Mouse (Mus musculus) midbrain, embryonic 12.5 days (tissue): ENCODE results near the gene Enpp6. TPM values are rescaled to one million over a fixed set of nuclear protein-coding genes. Genes with fewer than 3 reads are reported as not detected.

Source experiments
- ATAC-seq: fragments of 200-750 bp; cut with Nextera tagmentation; 2 replicates; pipeline ENCODE4 v1.8.0; 2017; ENCODE audit warnings: low read depth, moderate TSS enrichment, moderate library complexity; ENCODE audit not compliant: low FRiP score
- H3K27ac ChIP-seq: fragments of 300-500 bp; sonication (generic); replicated peaks from 2 replicates; pipeline ENCODE4 v1.5.1; 2016; ENCODE audit warnings: mild to moderate bottlenecking
- H3K27me3 ChIP-seq: fragments of 300-500 bp; sonication (generic); 2 replicates; pipeline ENCODE4 v1.6.1; 2016; ENCODE audit warnings: mild to moderate bottlenecking
- H3K36me3 ChIP-seq: fragments of 300-500 bp; sonication (generic); 2 replicates; pipeline ENCODE4 v1.6.1; 2016
- H3K4me1 ChIP-seq: fragments of 300-500 bp; sonication (generic); 2 replicates; pipeline ENCODE4 v1.6.1; 2016
- H3K4me2 ChIP-seq: fragments of 300-500 bp; sonication (generic); replicated peaks from 2 replicates; pipeline ENCODE4 v1.6.1; 2016; ENCODE audit warnings: mild to moderate bottlenecking, moderate library complexity
- H3K4me3 ChIP-seq: fragments of 300-500 bp; sonication (generic); 2 replicates; pipeline ENCODE4 v1.5.1; 2016; ENCODE audit warnings: mild to moderate bottlenecking
- H3K9ac ChIP-seq: fragments of 300-500 bp; sonication (generic); replicated peaks from 2 replicates; pipeline ENCODE4 v1.6.1; 2016; ENCODE audit warnings: mild to moderate bottlenecking, moderate library complexity
- H3K9me3 ChIP-seq: fragments of 300-500 bp; sonication (generic); 2 replicates; pipeline ENCODE4 v1.6.1; 2016; ENCODE audit warnings: mild to moderate bottlenecking
- WGBS: fragments of 180-500 bp; shearing (Covaris S2); methylation state at CpG from one replicate; pipeline ENCODE4 v1.1.7; 2016; 5-methylcytosine and 5-hydroxymethylcytosine counted together
- polyA plus RNA-seq: library from polyadenylated mRNA; unstranded; fragments of >200 nt; fragmentation: Nextera tagmentation; extraction: Ambion mirVana; gene quantifications from 2 replicates; pipeline ENCODE4 v1.2.1, GENCODE M21; 2016

The Enpp6 gene
- polyA plus RNA-seq, 1 experiment from 2014 or later, result 0.38 TPM

DNA sequence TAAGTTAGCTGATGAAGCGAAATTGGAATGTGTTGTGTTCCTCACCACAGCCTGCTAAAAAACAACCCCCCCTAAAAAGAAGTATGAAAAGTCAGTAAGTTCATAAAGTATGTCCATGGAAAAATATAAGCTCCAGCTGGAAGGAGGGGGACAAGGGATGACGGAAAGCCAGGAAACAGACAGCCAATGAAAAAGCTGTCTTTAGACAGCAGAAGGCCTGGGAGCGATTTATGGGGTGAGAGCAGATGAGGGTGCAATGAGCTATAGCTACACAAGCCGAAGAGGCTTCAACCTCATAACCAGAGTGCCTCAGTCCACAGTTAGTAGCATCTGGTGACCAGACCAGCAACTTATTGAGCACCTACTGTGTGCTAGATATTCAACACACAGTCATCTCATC lies 93.3 kb downstream of the Enpp6 start:
- Histone ChIP-seq H3K27ac (no peak overlapping the region), H3K36me3 (no peaks in the 10 kb centered on the region), H3K4me1 (no peaks in the 10 kb centered on the region), H3K4me2 (no peak overlapping the region), H3K9ac (no peak overlapping the region), H3K9me3 (no peaks in the 10 kb centered on the region), H3K4me3 (no peak overlapping the region), H3K27me3 (no peaks in the 10 kb centered on the region)
- ATAC-seq, result no peak
- WGBS, result 92% methylated on average over 4 of the region's 4 CpGs

DNA sequence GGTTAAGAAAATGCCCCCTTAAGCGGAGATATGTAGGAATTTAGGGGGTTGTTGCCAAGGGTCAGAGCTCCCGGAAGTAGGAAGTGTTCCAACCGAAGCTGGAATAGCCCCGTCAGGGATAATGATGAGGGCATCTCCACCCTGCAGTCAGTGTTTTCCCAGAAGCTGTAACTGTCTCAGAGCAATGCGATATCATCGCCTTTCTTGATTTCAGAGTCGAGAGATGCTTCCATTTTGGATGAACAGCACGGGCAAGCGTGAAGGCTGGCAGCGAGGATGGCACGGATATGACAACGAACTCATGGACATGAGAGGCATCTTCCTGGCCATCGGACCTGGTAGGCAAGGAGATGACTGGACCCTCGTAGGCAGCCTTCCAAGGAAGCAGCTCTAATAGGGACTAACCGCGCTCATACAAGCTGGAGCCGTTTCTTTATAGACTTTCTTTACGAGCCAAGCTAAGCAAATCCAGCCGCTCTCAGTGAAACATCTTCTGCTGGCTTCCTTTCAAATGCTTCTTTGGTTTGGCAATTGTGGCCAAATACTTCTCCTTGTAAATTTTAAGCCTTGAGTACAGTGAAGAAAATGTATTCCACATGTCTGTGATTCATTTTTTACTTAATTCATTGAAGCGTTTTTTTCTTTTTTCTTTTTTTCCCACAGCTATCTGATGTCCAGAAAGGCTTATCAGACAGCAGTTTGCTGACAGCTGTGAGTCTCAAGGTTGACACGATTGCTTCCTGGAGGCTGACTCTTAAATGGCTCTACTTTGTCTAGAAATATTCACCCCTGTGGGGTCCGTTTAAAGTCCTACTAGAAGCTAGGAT lies 95.7 kb downstream of the Enpp6 start:
- Histone ChIP-seq H3K9me3 (no peaks in the 10 kb centered on the region), H3K27ac (no peak overlapping the region), H3K9ac (no peak overlapping the region), H3K27me3 (no peaks in the 10 kb centered on the region), H3K36me3 (no peaks in the 10 kb centered on the region), H3K4me2 (no peak overlapping the region), H3K4me3 (no peak overlapping the region), H3K4me1 (no peaks in the 10 kb centered on the region)
- no peak for ATAC-seq
- 91% methylated on average over 22 of the region's 22 CpGs for WGBS

DNA sequence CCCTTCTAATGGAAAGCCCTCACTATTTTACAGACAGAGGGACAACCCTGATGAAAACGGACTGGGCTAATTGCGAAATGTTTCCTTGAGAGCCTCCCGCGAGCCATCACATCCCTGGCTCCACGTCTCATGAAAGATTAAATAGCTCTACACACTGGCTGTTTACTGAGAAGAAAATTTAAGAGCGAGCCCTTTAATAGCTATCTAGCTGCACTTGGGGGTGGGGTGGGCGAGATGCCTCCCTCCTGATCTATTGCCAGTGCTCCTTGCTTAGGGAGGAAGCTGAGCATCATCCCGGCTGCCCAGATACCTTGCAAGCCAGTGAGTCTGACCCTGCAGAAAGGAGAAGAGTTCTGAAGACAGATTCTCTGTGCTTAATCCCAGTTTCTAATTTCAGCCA lies 103.3 kb downstream of the Enpp6 start:
- 83% methylated on average over 8 of the region's 8 CpGs for WGBS
- Histone ChIP-seq H3K27ac (no peak overlapping the region), H3K9ac (no peak overlapping the region), H3K36me3 (no peaks in the 10 kb centered on the region), H3K27me3 (no peaks in the 10 kb centered on the region), H3K4me3 (no peak overlapping the region), H3K9me3 (no peaks in the 10 kb centered on the region), H3K4me2 (no peak overlapping the region), H3K4me1 (no peaks in the 10 kb centered on the region)
- no peak for ATAC-seq

DNA sequence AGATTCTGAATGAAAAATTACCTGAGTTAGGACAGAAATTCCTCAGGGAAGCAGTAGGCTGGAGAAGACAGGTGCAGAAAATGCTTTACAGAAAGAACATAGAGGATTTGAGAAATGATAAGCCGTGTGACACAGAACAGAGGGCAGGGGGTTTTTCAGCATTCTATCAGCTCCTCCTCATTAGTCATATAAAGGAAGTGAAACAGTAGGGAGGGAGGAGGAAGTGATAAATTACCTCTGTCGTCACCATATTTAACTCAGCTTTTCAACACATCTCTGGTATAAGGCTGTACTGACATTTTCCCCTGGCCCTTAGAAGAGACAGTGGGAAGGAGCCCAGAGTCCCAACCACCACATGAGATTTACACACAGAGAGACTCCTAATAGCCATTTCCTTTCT lies 118.9 kb downstream of the Enpp6 start:
- no peak overlapping the region for H3K27ac ChIP-seq
- 88% methylated on average over 2 of the region's 2 CpGs for WGBS
- H3K9ac ChIP-seq, result no peak overlapping the region
- H3K36me3 ChIP-seq, result no peaks in the 10 kb centered on the region
- H3K9me3 ChIP-seq, result no peaks in the 10 kb centered on the region
- no peaks in the 10 kb centered on the region for H3K27me3 ChIP-seq
- H3K4me2 ChIP-seq, result no peak overlapping the region
- no peak overlapping the region for H3K4me3 ChIP-seq
- H3K4me1 ChIP-seq, result no peaks in the 10 kb centered on the region
- ATAC-seq, result no peak

DNA sequence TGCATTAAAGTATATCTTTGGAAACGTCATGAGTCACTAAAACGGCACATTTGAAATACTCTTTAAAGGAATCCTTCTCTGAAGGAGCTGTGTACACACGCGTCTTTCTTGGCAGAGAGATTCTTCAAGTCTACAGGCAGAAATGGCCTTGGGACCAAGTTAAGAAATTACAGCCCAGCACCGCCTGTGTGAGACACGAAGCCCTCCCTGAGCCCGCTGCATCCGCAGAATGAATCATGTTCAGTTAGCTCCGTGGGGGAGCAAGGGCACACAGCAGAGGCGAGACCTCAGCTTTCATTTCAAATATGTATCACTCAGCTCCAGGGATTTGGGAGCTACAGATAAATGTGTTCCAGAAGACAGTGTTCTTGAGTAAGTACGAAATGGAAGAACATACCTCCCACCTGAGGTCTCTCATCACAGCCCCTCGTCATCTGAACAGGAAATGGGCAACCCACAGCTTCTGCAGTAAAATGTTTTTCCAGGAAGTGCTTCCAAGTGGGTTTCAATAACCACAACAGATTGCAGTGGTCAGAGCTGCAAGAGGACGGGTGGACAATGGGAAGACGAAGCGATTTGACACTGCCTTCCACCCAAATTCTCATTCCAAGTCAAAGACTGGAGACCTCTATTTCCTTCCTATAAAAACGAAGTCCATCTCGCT lies 127.6 kb downstream of the Enpp6 start:
- H3K9ac ChIP-seq, result no peak overlapping the region
- no peak for ATAC-seq
- H3K36me3 ChIP-seq, result no peaks in the 10 kb centered on the region
- H3K27ac ChIP-seq, result no peak overlapping the region
- H3K4me2 ChIP-seq, result no peak overlapping the region
- no peak overlapping the region for H3K4me3 ChIP-seq
- no peaks in the 10 kb centered on the region for H3K9me3 ChIP-seq
- 88% methylated on average over 17 of the region's 17 CpGs for WGBS
- H3K4me1 ChIP-seq, result no peaks in the 10 kb centered on the region
- H3K27me3 ChIP-seq, result no peaks in the 10 kb centered on the region

DNA sequence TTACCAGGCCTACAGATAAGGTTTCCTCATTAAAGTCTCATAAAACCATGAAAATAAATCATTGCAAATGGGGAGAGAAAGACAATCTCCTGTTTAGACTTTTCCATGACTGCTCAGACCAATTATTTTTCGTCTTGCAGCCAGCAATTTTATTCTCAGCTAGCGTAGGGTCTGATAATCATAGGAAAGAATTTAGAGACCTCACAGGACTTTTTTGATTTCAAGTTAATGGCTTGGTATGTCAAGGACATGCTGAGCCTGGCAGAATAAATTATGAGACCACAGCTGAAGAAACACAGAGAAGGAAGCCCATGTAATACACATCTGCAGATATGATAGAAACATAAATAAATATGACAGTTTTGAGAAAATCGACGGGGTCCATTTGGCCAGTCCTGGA lies 130.6 kb downstream of the Enpp6 start:
- Histone ChIP-seq H3K36me3 (no peaks in the 10 kb centered on the region), H3K4me1 (no peaks in the 10 kb centered on the region), H3K4me3 (no peak overlapping the region), H3K9me3 (no peaks in the 10 kb centered on the region), H3K27ac (no peak overlapping the region), H3K9ac (no peak overlapping the region), H3K4me2 (no peak overlapping the region), H3K27me3 (no peaks in the 10 kb centered on the region)
- ATAC-seq, result no peak
- WGBS, result 89% methylated on average over 4 of the region's 4 CpGs

DNA sequence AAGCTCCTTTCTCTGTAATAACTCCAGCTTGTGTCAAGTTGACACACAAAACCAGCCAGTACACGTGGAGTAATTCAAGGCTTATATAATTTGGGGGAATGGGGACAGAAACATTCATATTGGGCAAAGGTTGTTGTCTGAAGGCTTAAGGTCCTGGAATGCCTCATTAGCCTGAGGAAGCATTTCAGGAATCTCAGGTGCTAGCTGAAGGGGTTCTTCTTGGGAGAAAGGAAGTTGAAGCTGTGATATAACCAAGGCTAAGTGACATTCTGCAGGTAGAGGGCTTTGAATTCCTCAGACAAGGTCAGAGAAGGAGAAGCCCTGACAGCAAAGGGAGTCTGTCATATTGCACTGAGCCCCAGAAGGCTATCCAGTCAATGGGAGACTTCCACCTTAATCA lies 133.2 kb downstream of the Enpp6 start:
- no peaks in the 10 kb centered on the region for H3K36me3 ChIP-seq
- no peak overlapping the region for H3K4me2 ChIP-seq
- no peak for ATAC-seq
- H3K4me3 ChIP-seq, result no peak overlapping the region
- no peak overlapping the region for H3K9ac ChIP-seq
- H3K9me3 ChIP-seq, result no peaks in the 10 kb centered on the region
- no peak overlapping the region for H3K27ac ChIP-seq
- WGBS, result 69% methylated on average over 1 of the region's 1 CpGs
- no peaks in the 10 kb centered on the region for H3K27me3 ChIP-seq
- H3K4me1 ChIP-seq, result no peaks in the 10 kb centered on the region

DNA sequence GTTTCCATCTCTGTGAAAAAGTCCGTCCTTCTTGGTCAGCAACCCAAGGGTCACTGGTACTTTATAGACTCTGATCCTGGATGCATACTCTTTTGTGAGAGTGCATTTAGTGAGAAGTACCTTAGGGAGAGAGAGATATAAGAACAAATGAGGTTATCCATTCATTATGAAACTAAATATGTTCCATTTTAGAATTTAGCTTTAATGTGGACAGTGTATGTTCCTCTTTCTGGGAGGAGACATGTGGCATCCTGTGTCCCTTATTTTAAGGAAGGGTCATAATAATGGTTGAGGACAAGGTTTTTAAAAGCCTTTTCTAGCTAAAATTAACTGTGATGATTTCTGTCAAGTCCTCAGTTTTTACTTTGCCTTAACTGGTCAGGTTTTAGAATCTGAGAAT lies 142.2 kb downstream of the Enpp6 start:
- Histone ChIP-seq H3K4me1 (no peaks in the 10 kb centered on the region), H3K36me3 (no peaks in the 10 kb centered on the region), H3K27me3 (no peaks in the 10 kb centered on the region), H3K4me2 (no peak overlapping the region), H3K9ac (no peak overlapping the region), H3K9me3 (no peaks in the 10 kb centered on the region), H3K27ac (no peak overlapping the region), H3K4me3 (no peak overlapping the region)
- WGBS, result 87% methylated on average over 1 of the region's 1 CpGs
- no peak for ATAC-seq

DNA sequence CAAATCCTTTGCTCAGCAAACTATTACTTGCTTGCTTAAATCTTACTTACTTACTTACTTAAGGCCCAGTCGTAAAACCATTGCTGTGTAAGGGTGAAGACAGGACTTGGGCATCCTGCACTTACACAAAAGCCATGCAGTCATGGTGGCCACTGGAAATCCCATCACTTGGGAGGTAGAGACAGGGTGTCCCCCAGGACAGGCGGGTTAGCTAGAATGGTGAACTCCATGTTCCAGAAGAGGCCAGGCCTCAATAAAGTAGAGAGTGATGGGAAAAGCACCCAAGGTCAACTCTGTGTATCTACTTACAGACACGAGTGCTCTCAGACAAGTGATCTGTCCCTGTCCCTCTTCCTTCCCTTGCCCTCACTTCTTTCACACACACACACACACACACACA lies 146.7 kb downstream of the Enpp6 start:
- no peaks in the 10 kb centered on the region for H3K36me3 ChIP-seq
- WGBS, result 97% methylated on average over 3 of the region's 3 CpGs
- no peaks in the 10 kb centered on the region for H3K27me3 ChIP-seq
- H3K27ac ChIP-seq, result no peak overlapping the region
- no peak overlapping the region for H3K4me3 ChIP-seq
- ATAC-seq, result no peak
- no peaks in the 10 kb centered on the region for H3K4me1 ChIP-seq
- H3K9ac ChIP-seq, result no peak overlapping the region
- H3K9me3 ChIP-seq, result no peaks in the 10 kb centered on the region
- no peak overlapping the region for H3K4me2 ChIP-seq

DNA sequence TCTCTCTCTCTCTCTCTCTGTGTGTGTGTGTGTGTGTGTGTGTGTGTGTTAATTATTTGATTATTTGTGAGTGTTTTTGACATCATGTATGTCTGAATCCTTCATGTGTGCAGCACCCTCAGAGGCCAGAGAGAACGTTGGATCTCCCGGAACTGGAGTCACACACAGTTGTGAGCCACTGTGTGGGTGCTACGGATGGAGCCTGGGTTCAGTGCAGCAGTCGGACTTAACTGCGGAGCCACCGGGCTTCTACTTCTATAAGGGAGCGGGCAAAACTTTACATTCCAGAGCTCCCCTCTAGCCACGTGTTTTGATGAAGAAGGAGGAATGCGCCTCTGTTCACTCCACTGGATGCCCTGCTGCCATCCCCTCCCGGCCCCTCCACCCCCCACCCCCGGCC lies 148.0 kb downstream of the Enpp6 start:
- Histone ChIP-seq H3K9ac (no peak overlapping the region), H3K4me2 (no peak overlapping the region), H3K27me3 (no peaks in the 10 kb centered on the region), H3K4me3 (no peak overlapping the region), H3K9me3 (no peaks in the 10 kb centered on the region), H3K27ac (no peak overlapping the region), H3K36me3 (no peaks in the 10 kb centered on the region), H3K4me1 (no peaks in the 10 kb centered on the region)
- ATAC-seq, result no peak
- WGBS, result 59% methylated on average over 11 of the region's 11 CpGs

DNA sequence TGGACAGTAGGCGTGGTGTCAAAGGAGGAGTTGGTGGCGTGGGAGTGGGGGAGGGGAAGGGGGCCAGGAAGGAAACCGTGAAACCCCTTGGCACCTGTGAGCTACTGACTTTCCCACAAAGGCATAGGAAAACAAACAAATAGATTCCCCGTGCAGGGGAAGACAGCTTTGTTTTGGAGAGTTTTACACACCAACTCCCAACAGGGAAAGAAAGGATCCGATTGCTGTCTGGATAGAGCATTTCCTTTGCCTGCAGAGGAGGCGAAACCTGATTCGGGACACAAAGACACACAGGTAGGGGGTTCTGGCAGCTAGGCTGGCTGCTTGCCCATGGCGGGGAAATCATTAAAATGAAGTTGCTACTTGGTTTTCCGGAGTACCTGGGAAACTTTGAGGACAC lies 148.9 kb downstream of the Enpp6 start:
- H3K4me1 ChIP-seq, result no peaks in the 10 kb centered on the region
- H3K36me3 ChIP-seq, result no peaks in the 10 kb centered on the region
- H3K27me3 ChIP-seq, result no peaks in the 10 kb centered on the region
- H3K9ac ChIP-seq, result no peak overlapping the region
- ATAC-seq, result no peak
- no peak overlapping the region for H3K4me3 ChIP-seq
- 24% methylated on average over 9 of the region's 9 CpGs for WGBS
- no peaks in the 10 kb centered on the region for H3K9me3 ChIP-seq
- no peak overlapping the region for H3K27ac ChIP-seq
- peak overlapping the region; percentile 21 for H3K4me2 ChIP-seq

DNA sequence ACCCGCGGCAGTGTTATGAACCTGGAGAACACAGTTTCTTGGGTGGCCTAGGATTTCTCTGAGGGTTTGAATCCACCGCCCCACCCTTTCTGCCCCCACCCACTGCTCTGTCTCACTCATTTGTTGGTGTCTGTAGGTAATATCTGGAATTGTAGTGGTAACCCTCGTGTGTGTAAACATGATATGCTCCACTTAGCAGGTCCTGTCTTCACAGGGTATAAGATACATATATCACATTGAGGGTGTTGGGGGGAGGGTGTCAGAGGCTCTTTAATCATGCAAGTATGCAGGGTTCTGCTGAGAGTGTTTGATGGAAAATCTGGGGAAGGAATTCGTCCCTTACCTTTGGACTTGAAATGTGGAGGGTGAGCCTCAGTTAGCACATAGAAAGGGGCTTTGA lies 149.4 kb downstream of the Enpp6 start:
- H3K9ac ChIP-seq, result no peak overlapping the region
- no peaks in the 10 kb centered on the region for H3K4me1 ChIP-seq
- H3K9me3 ChIP-seq, result no peaks in the 10 kb centered on the region
- no peak overlapping the region for H3K4me2 ChIP-seq
- H3K27ac ChIP-seq, result no peak overlapping the region
- H3K4me3 ChIP-seq, result no peak overlapping the region
- WGBS, result 45% methylated on average over 5 of the region's 5 CpGs
- H3K36me3 ChIP-seq, result no peaks in the 10 kb centered on the region
- no peak for ATAC-seq
- no peaks in the 10 kb centered on the region for H3K27me3 ChIP-seq
